Mouse (Mus musculus) lung, postnatal 36 days (tissue): ENCODE measurements at regions not wholly inside any gene's neighbourhood (a gene's known extent, or its start where the extent isn't known, plus 50 kb on each side); places are given as distances from the start of the nearest gene placed in this dataset.

Experiments
- DNase-seq: peaks from one replicate; pipeline ENCODE4 v3.0.0; 2022; ENCODE audit warnings: mixed read lengths

DNA sequence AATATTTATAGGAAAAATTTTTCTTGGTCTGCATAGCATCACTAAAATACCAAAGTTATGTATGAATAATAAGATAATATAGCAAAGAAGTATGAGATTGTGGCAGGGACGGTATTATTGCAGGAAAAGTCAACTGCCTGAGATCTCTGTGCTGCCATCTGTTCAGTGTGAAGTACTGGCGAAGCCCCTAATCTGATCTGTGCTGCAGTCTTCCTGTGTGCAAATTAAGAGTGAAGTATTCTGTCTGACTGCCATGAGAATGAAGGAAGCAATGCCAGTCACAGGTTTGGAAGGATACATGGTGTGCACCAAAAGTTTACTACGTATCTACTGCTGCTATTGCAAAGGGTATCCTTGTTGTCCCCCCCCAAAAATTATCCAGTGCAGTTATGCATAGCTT lies 501.5 kb downstream of the Rab28 start:
- DNase-seq: no peak

DNA sequence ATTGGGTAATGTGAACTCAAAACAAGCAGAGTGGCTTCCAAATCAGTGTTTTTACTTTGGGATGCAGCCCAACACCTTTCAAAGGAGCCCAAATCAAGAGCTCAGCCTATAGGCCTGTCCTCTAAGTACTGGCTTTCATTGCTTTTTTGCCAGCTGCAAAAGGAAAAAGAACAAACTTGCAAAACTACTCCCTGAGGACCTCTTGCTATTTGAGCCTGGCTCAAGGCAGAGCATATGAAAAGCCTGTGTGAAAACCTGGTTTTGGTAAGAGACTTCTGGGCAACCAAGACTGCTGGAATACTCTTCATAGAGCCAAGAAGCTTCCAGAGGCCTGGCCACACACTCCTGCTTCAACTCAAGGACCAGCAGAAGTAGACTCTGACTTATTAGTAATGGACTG lies 503.5 kb downstream of the Rab28 start:
- DNase-seq: no peak

DNA sequence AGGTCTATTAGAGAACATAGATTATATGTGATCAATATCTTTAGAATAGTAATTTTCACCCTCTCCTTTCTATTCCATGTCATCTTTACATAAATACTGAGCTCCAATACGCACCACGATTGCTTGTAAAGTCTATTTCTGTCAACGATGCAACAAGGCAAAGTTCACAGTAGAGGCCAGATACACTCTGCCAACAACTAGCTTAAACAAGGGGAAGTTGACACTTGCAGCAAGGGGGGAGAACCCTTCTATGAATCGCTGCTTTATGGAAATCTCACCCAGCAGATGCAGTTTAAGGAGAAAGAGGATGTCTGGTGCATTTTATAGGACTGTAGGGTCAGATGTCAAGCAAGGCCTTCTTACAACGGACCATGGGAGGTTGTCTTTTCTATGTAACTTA lies 520.8 kb downstream of the Rab28 start:
- peak; percentile 2 for DNase-seq

DNA sequence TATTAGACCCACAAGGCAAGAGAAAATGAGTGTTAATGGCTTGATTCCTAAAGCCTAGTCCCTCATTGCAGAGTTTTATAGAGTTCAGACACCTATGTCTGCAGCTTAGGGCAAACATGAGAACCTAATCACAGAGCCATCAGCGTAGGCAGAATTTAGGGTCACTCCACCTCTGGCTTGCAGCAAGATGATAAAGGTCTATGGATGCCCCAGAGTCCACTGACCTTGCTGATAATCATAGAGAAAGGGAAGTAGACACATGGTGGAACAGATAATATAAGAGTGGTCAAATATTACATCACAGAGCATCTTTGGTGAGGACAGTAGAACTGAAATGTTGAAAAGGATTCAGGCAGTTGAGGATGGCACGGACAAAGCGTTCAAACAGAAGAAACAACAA lies 530.7 kb downstream of the Rab28 start:
- DNase-seq: no peak

DNA sequence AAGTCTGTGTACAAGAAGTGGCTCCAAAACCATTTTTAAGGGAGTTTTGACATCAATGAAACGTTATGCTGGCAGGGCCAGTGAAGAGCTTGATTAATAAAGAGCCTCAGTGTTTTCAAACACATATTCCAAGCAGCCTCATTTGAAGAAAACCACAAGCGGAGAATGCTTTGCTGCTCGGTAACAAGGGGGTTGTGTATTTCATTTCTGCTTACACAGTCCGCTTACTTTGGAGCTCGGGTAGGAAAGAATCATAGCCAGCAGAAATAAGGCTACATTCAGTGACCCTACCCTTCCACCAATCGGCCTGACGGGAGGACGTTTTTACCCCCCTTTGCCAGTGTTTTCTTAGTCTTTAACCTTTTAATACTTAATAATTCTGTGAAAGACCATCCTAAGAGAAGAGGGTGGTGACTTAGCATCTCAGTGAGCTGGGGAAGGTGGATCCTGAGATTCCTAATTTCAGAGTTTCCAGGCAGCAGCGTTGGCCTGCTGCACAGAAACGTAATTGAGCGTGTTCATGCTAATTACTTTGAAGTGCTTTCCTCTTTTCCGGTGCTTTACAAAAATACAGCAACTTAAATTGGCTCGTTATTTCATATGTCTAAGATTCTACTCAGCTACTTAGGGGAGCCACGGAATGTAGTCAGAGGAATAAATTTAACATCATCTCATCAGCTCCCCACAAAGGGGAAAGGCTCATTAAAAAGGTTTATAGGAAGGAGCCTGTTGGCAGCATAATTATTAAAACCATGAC lies 541.9 kb downstream of the Rab28 start:
- DNase-seq: no peak

DNA sequence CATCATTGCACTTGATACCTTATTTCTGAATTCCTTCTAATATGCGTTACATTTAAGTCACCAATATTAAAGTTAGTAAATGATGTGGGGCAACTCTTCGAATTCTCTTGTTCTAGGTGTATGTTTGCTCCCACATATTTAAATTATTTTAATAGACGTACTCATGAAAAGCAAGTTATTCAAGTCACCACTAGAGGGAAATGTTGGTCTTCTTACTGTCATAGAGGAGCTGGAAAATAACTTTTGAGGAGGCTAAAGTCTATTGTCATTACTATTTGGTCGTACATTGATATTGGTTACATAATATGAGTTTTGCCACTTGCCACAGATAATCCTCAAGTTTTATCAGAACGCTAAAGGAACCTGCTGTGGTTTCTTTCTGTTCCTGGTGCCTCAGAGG lies 582.9 kb downstream of the Rab28 start:
- peak; percentile 6 for DNase-seq

DNA sequence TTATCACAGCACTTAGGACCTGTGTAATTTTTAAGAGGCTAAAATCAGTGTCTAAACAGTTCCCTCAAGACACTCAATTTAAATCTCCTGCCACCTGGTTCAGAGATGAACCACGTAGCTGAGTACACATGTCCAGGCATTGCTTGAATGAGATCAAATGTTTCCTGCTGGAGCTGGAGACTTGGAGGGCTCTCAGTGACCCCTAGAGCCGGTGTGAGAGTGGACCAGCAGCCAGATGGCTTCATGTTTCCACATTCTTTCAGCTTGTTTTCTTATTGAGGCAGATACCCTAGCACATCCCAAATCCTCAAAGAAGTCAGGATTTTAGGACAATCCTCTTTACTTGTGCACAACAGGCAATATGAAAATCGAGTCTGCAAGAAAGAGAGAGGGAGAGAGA lies 590.3 kb downstream of the Rab28 start:
- no peak for DNase-seq

DNA sequence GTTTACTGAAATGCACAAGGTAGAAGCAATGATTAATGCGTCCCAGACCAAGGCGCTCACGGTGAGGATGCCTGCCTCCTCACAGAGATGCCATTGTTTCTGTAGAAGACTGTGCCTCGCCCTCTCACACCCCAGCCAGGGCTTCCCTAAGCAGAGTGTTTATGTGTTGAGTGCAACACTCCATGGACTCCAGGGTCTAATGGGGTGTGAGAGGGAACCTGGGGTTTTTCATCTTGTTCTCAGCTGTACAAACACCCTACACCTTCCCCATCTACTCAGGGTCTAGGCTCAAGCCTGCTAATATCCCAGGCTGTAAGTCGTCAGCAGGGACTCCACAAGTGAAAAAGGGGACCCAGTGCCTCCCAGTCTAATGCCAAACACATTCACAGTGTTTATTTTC lies 620.2 kb downstream of the Rab28 start:
- no peak for DNase-seq

DNA sequence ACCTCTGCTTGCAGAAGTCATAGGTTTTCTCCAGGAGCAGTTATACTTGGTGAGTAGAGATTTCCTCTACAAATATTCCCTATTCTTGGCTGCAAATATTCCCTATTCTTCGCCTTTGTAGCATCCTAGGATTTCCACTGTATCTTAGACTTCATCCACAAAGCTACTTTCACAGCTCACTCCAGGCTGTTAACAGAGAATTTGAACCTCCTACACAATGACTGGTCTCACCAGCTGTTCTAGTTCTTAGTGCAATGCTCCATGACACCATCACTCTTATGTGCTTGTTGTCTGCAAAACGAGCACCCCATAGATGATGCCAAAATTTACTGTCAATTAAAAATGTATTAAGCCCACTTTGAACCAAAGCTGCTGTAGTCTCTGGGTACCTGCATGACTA lies 631.5 kb downstream of the Rab28 start:
- DNase-seq: no peak

DNA sequence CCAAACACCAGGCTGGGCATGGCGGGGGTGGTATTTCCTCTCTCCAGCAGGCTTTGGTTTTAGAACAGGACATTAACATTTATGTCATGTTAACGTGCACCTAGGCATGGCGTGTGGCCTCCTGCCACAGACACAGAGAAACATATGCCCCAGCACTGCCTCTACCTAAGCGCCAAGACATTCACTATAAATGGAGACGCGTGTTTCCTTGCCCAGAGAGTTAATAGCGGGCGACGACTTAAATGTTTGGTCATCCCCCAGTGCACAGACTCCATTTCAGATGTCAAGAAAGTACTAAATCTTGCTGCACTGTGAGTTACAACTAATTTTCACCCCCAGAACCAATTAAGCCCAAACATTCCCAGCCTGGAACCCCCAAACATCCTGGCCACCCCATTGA lies 646.3 kb downstream of the Rab28 start:
- DNase-seq: no peak

DNA sequence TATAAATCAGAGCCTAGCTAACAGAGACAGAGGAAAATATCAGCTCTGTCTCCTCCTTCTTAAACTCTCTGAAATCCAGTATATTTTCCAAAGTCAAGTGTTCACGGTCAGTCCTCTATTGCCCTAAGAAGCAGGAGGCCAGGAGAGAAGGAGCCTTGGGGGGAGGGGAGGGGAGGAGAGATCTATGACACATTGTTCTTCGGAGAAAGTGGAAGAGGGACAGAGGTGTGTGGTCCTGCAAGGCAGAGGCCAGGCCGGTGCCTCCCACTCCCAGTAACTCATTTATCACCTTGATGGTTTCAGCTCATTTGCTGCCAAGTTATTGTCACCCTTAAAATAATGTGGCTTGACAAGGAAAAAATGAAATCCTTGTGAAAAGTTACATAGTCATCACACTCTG lies 646.7 kb downstream of the Rab28 start:
- no peak for DNase-seq

DNA sequence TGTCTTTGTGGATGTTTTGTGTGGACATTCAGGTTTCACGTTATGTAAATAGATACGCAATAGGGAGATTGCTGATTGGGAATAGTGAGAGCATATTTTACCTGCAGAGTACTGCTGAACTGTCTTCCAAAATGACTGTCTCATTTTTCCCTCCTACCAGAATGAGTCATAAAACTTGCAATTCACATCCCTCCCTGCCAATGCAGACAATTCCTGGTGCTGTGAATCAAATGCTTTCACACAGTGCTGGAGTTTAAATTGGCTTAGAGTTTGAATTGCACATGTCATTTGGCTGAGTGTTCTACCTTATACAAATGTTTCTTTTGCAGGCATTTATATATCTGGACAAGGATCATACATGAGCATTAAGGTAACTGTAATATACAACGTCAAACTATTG lies 649.9 kb downstream of the Rab28 start:
- no peak for DNase-seq

DNA sequence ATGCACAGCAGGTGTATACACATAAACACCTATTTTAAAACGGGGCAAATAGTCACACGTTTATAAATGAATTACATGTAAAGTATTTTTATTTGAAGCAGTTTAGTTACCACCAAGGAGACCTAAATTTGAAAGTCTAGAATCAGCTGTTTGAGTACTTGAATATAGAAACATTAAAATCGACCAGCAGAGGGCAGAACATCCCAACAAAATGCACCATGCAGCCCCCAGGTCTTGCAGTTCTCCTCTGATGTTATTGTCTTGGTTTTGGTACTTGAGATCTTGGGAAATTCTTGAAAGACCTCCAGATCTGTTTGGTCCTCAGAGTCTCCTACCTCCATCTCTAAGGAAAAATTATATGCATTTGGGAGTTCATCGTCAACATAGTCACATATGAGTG lies 656.0 kb downstream of the Rab28 start:
- DNase-seq: peak; percentile 27

DNA sequence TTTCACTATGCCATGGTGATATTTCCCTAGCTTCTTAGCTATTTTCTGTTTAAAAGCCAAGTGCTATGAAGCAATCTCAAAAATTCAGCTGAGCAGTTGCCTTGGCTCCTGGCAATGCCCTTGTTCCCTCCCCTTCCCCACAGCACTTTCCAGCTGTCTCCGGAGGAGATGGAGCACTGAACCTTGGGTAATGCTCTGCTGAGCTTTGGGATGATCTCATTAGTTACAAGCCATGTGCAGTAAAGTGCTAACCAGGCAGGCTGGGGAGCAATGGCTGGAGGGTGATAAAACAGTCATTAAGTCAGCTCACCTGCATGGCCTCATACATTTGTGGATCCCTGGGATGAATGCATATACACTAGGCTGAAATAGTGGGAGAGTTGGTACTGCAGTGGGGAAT lies 659.4 kb downstream of the Rab28 start:
- no peak for DNase-seq

DNA sequence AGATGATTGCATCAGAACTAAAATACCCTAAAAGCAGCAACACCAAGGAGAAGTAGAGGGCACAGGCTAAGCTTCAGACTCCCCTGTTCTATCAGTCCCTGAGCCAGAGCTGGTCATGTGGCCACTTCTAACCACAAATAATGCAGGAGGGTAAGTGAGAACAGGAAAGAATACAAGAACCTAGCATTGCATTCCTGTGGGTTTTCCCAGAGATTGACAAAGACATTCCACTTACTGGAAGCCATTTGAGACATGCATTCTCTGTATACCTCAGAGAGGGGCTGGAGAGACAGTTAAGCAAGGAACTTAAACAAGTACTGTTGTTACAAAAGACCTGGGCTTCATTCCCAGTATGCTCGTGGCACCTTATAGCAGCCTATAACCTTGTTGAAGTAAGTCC lies 662.7 kb downstream of the Rab28 start:
- DNase-seq: peak; percentile 7

DNA sequence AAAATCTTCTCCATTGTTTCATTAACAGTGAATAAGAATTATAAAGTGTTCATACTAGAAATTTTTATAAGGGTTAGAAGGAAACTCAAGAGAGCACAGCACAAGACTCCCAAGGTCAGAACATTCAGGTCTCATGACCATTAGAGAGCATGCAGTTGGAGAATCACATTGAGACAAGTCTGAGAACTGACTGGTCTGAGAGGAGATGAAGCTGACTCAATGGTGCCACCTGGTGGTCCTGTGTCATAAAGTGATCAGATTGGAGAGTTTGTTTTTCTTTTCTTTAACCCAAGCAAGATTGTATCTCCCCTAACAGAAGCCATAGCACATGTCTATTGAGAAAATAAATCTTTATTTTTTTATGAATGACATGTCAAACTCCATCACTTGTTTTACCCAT lies 663.5 kb downstream of the Rab28 start:
- peak; percentile 78 for DNase-seq

DNA sequence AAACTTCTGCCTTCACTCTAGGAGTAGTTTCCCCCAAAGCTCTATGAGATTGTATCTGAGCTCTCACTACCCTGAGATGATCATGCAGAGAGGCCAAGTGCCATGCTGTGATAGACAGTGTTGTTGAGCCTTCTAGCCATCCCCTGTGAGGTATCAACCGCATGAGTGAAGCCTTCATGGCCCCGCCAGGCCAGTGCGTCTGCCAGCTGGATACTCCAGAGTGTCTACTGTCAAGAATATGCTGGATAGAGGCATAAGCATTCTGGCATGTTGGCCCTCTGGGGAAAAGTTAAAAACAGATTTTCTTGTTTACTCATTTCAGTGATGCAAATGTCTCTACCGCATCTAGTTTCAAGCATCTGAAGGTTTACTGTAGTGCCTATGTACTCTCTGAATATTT lies 669.2 kb downstream of the Rab28 start:
- no peak for DNase-seq

DNA sequence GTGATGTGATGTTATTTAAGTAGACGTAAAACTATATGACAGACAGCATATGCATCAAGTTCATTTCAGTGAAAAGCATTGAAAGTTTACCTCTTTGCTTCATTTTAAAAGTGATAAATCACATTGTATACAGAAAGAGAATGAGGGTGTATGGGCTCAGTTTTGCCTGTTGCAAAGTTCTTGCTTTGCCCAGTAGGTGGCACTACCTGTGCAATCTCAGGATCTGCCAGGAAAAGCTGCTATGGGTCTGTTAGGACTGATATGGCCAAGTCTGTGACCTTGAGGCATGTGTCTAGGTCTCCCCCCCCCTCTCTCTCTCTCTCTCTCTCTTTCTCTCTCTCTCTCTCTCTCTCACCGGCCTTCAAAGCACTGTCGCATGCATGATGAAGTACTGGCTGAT lies 701.3 kb downstream of the Rab28 start:
- DNase-seq: peak; percentile 13

DNA sequence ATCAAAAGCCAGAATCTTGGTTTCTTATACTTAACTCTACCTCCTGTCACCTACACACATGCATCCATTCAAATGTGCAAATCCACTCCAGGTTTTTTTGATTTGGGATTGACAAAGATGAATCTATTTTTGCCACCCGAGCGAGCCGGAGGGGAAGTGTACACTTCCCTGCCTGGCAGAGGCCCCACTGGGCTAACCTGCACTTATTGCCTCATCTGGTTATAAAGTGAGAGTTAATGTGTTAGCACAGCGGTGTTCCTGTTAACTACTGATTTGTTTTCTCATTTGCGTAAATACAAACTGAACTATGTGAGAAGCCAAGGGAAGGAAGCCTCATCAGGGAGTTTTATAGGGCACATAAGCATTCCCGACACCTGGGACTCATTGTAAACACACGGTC lies 721.4 kb downstream of the Rab28 start:
- no peak for DNase-seq

DNA sequence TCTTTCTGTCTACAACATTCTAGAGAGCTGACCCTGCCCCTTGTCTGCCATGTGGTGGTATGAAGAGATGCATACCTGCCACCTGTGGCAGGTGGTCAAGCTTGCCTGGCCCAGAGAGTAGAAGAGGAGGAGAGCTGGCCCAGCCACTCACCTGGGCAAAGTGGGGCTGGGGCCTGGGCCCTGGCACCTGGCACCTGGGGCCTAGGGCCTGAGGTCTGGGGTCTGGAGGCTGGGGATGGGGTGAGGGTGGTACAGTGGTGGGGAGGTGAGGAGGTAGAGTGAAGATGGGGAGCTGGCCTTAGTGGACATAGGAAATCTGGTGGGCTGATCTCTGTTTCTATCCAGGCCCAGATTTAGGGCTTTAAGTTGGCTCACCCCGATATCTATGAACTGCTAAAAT lies 733.1 kb downstream of the Rab28 start:
- DNase-seq: no peak

DNA sequence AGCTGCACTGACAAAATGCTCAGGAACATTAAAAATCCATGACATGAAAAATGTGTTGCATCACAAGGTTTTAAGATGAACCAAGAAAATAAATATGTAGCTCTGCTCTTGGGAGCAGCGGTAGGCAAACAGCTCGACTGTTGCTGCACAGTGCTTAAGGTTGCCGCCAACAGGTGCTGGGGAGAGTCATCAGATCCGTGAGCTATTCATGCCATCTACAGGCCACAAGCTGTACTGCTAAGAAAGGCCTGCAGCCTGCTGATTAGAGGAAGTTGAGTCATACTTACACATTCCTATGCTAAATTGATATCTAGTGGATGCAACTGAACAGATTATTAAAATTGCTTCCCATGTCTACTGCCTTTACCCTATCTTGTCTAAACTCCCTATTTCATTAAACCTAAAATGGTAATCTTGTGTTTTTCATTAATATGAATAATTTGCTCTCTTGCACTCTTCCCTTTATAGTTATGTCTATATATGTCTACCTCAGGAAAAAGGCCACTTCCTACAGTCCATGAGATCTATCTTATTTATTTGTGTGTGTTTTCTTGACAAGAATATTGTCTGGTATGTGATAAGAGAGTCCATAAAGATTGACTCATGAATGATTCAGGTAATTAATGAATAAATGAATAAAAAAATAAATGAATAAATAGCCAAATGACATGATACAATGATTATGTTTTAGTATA lies 754.9 kb downstream of the Rab28 start:
- DNase-seq: peak; percentile 60

DNA sequence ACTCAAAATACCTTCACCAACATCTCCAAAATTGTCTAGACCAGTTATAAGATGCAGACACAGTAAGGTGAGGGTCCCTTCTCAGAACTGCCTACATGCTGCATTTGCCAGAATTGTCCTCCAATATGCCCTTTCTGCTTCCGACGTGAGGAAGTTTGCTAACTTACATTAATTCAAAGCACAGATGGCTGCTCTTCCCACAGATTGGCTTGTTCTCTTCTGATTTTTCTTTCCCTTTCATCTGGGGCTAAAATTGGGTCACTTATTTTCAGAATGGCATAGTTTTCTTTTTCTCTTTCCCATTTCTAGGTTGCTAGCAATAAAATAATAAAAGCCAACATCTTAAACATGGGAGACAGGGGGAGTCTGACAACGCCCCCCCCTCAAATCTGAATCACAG lies 778.8 kb downstream of the Rab28 start:
- DNase-seq: no peak

DNA sequence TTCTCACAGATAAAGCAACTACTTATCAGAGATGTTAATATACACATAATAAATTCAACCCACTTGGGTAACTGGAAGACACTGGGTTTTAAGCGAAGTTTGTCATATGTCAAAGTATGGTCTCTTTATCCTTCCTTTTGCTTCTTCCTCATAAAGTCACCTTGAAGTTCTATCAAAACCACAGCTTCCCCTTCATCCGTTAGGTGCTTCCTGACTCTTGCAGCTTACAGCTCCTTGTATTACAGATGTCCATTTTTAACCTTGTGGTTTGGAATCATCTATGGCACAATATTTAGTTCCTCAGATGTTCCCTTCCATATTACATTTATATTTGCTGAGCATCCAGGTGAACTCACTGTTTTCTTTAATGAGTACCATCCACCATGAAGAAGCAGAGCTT lies 787.0 kb downstream of the Rab28 start:
- no peak for DNase-seq

DNA sequence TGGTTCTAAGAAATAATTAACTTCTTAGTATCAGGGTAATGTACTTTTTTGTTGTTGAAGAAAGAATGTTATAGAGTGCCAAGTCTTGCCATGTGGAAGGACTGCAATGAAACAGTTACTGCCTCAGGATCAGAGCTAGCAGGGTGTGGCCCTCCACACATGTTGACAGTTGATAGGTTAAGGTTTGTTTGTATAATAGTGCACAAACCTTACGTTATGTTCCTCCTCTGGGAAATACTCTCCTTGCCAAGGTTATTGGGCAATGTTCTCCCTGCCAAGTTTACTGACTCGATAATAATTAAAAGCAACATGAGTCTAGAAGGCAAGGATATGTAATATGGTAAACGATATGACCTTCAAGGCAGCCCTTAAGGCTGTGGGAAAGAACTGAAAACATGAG lies 799.2 kb downstream of the Rab28 start:
- no peak for DNase-seq

DNA sequence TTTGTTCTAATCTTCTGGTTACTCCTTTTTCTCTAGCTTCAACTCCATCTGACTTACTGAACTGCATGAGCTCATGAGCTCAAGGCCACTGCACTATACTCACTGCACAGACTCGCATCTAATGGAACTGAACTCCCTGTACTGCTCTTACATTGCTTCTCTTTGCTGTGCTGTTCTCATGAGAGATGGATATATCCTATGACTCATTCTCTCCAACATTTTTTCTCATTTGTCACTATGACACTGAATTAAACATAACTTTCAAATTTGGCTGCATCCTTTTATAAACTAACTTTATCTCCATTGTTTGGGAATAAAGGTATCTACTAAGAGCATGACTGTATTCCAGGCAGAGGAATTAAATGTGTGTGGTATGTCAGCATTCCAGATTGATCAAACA lies 806.2 kb downstream of the Rab28 start:
- no peak for DNase-seq
